Mouse (Mus musculus) urinary bladder, postnatal 14 days (tissue): ENCODE measurements at regions not wholly inside any gene's neighbourhood (a gene's known extent, or its start where the extent isn't known, plus 50 kb on each side); places are given as distances from the start of the nearest gene placed in this dataset.

ENCODE experiments used
- DNase-seq: peaks from one replicate; pipeline ENCODE4 v3.0.0; 2021; ENCODE audit warnings: low spot score

- DNase-seq = no peak
Measured at GRCm38 (mm10) chr3:52158788-52159260, 53.9 kb upstream of the Maml3 start.

GRCm38 (mm10) chr3:52161688-52162087, 56.8 kb upstream of the Maml3 start:
- no peak for DNase-seq

- DNase-seq = no peak
Measured at GRCm38 (mm10) chr3:52163990-52164389, 59.1 kb upstream of the Maml3 start.

GRCm38 (mm10) chr3:52167420-52167819, 62.5 kb upstream of the Maml3 start:
- no peak for DNase-seq

GRCm38 (mm10) chr3:52170847-52171246, 66.0 kb upstream of the Maml3 start:
- DNase-seq = no peak

DNA sequence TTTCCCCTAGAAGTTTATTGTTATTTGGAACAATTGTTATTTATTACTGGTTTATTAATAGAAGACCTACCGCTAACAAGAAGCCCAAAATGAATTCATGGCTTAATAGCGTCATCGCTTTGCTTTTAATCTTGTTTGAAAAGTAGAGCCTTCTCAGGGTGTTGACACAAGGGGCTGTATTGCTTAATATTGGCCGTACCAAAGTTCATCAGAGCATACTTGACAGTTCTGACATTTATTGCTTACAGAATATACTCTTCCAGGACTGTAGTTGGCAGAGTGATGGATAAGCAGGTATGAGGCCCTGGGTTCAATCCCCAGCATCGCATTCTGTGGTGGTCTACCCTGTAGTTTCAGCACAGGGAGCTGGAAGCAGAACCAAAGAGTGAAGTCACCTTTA, 66.4 kb upstream of the Maml3 start:
- no peak for DNase-seq

- no peak for DNase-seq
Measured at GRCm38 (mm10) chr3:52173490-52173889, 68.6 kb upstream of the Maml3 start.

- DNase-seq = no peak
Measured at GRCm38 (mm10) chr3:52176108-52176507, 71.2 kb upstream of the Maml3 start.

DNA sequence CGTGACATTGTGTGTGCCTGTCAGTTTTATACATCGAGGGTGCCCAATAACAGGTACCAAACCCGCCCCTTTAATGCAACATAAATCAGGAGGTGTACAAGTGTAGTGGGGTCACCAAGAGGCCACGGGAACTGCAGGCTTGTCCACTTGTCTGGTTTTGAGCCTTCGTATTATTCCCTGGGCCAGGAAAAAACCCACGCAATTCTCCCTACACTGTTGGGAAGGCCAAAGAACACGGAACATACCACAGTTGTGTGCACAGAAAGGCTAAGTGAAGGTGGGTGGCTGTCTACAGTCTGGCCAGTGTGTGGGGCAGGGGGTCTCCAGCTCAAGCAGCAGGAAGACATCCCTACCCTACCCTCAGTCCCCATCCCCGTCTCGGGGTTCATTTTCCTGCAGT, 74.0 kb upstream of the Maml3 start:
- DNase-seq = no peak

DNA sequence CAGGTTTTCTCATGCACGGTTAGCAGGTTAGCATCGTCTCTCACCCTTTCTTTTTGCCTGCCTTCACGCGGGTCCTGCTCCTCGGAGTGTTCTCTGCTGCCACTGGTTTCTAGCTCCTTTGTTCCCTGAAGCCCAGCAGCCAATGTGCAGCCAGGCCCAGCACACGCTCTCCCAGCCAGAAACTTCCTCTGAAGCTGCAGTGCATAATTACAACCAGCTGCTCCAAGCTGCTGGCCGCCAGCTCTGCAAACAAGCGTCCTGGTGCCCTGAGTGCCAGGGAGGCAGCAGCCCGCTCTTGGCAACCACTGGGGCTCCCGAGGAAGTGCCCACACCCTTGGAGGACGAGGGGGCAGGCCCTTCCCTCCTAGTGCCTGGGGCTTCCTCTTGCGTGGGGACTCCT, 74.8 kb upstream of the Maml3 start:
- DNase-seq = peak; percentile 46

- DNase-seq = no peak
Measured at GRCm38 (mm10) chr3:52180306-52180705, 75.4 kb upstream of the Maml3 start.

- DNase-seq = peak; percentile 82
Measured at GRCm38 (mm10) chr3:52180785-52181184, 75.9 kb upstream of the Maml3 start.

GRCm38 (mm10) chr3:52181326-52182101, 76.6 kb upstream of the Maml3 start:
- DNase-seq = no peak

- no peak for DNase-seq
Measured at GRCm38 (mm10) chr3:52184241-52184640, 79.4 kb upstream of the Maml3 start.

GRCm38 (mm10) chr3:52185351-52185750, 80.5 kb upstream of the Maml3 start:
- no peak for DNase-seq

- no peak for DNase-seq
Measured at GRCm38 (mm10) chr3:52187401-52187801, 80.7 kb upstream of the Foxo1 start.

DNA sequence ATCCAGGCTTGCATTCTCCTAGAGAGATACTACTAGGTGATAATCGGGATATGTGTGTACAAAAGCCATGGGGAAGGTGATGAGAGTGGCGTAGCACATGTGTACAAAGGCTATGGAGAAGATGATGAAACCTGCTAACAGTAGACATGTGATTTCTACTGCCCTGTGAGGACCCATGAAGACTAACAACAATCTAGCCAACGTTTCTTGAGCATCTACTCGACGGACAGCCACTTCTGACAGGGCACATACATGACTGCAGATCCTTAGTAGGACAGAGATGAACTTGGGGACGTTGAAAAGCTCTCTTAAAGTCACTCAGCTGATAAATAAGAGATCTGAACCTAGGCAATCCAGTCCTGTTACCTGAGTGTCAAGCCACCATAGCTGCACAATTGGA, 79.8 kb upstream of the Foxo1 start:
- no peak for DNase-seq

GRCm38 (mm10) chr3:52189016-52189415, 79.1 kb upstream of the Foxo1 start:
- DNase-seq = no peak

- DNase-seq = no peak
Measured at GRCm38 (mm10) chr3:52190021-52190420, 78.1 kb upstream of the Foxo1 start.

DNA sequence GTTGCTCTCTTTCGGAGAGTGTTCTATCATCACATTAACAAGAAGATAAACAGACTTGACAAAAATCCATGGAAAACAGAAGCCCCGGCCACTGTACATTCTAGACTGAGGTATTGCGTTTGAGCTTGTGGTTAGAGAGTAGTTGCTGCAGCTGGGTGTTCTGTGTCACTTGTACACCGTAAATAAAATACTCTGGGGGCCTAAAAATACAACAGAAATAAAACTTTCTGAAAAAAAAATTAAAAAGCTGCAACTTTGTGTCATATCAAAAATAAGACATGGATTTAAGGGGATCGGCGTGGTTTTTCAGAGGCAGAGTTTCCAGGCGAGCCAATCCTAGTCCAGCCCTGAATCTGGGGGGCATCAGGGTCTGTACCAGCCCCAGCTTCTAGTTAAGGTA, 75.1 kb upstream of the Foxo1 start:
- no peak for DNase-seq

- DNase-seq = no peak
Measured at GRCm38 (mm10) chr3:52194216-52194615, 73.9 kb upstream of the Foxo1 start.

GRCm38 (mm10) chr3:52195486-52195885, 72.7 kb upstream of the Foxo1 start:
- no peak for DNase-seq

GRCm38 (mm10) chr3:52196047-52196935, 71.8 kb upstream of the Foxo1 start:
- DNase-seq = peak; percentile 76
